In the genomic region with DNA sequence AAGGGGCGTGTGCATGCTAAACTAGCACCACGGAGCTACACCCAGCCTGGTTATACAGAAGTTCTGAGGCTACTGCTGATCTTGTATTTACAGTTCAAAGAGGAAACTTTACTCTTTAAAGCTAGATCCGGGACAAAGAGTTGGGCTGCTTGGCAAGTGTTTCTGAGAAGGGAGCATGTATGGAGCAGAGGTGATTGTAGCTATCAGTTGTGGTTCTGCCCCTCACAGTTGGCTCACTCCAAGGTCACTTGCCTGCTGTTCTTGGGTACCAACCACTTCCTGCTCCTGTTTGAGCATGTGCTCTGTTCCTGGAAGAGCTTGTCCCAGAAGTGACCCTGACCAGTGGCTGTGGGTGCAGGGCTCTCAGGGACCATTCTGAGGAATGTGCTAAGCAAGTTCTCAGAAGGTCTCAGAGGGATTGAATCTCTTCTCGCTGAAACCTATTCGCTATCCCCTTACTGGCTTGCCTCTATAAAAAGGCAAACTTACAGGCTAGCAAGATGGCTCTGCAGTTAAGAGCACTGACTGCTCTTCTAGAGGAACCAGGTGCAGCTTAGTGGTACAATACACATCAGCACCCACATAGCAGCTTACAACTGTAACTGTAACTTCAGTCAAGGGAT, we compare ENCODE assay signal across 10 mouse cellular contexts.
DNase-seq lines count a peak whose midpoint lies in the region; ATAC-seq lines count a peak whose summit lies in the region.
"Had no signal": no experiment of that assay in that cellular context is flagged by ENCODE, and none has a peak within 500 bp of the region (broad histone marks: within the 10 kb centered on the region; RNA-seq: fewer than 3 reads in every experiment).

No protein-coding gene starts in this region.

- ATAC-seq in hematopoietic stem cell, adult 5-6 weeks (replicated peaks in 1 of 2; ENCODE audit: insufficient read depth in 1 of 2, low FRiP score in 2 of 2, low TSS enrichment in 1 of 2, low read depth in 1 of 2, poor library complexity in 2 of 2, severe bottlenecking in 2 of 2) = peak; percentile 6 to 9; a peak in 1 of 4 replicates
- ATAC-seq in megakaryocyte progenitor cell, adult 5-6 weeks (replicated peaks; ENCODE audit: poor library complexity) = peak; percentile 30
- ATAC-seq in inflammation-experienced regulatory T-cells, adult 6 months = no peak
- ATAC-seq: forebrain, postnatal 0 days had no signal

- DNase-seq in ovary, adult 18-20 months (ENCODE audit: low spot score) = peak; percentile 65
- no peak for DNase-seq in ovary, postnatal 10 days (ENCODE audit: low spot score)
- no peak for DNase-seq in frontal cortex, postnatal 36 days (ENCODE audit: low spot score in 2 of 2)
- DNase-seq in Muller cell, postnatal 12 days (ENCODE audit: inconsistent ontology term) = no peak
- DNase-seq: cerebellum, adult 11 months; forebrain, postnatal 0 days; kidney, adult 8-10 months had no signal
